Mouse (Mus musculus): Measurements from ENCODE around the gene 4930572O03Rik. TPM values are rescaled to one million over a fixed set of nuclear protein-coding genes. Genes with fewer than 3 reads are reported as not detected.
A peak's percentile ranks its signal among the peaks of the same experiment; 100 is the strongest.
"Not testable (repeated sequence)": the region's sequence is repeated elsewhere in the genome, so short reads cannot be mapped to it uniquely, and the experiment has no call there.

The 4930572O03Rik gene
- polyA plus RNA-seq, 1 experiment from 2014 or later, result not detected

DNA sequence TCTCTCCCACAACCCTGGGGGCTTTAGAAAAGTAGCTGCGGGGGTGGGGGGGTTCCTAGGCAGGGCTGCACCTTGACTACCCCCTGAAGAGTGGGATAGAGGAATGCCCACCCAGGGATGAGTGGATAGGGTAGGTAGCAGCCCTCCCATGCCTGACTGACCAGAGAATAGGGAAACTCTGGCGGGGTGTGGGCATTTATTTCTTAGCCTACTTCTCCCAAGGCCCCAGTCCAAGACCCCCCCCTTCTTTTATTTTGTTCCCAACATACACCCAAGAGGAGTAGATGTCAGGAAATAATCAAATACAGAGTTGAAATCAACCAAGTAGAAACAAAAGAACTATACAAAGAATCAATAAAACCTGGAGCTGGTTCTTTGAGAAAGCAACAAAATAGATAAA lies 19.2 kb downstream of the 4930572O03Rik start:
- WGBS, result 73% methylated on average over 2 of the region's 2 CpGs
- not testable (repeated sequence) for H3K4me1 ChIP-seq (ENCODE audit: control insufficient read depth, insufficient read depth, low read length); H3K9ac ChIP-seq (ENCODE audit: low read length); H3K27ac ChIP-seq (ENCODE audit: low read depth, low read length); DNase-seq (ENCODE audit: low spot score, missing footprints); H3K27me3 ChIP-seq (ENCODE audit: control insufficient read depth, insufficient read depth, low read length); H3K4me3 ChIP-seq (ENCODE audit: low read depth, low read length); H3K36me3 ChIP-seq (ENCODE audit: control insufficient read depth, insufficient read depth, low read length); H3K9me3 ChIP-seq (ENCODE audit: control insufficient read depth, low read length); H3K4me2 ChIP-seq
- ATAC-seq (ENCODE audit: low FRiP score), result peak; percentile 76

DNA sequence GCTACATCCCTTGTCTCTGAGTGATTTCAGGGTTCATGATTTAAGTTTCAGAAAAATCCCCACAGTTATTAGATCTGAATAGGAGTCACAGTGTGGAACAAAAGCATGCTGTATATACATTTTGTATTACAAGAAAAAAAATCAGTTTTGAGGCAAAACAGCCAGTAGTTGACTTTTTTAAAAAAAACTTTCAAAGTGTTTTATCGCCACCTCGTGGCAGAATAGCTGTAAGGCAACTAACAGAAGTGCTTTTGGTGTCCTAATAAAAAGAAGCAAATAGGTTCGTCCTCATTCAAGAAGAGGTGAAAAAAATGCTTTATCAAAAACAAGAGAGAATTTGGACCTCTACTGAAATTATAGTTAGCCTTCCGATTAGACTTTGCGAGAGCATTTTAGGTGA lies 26.8 kb downstream of the 4930572O03Rik start:
- 34% methylated on average over 5 of the region's 5 CpGs for WGBS
- not testable (repeated sequence) for H3K4me1 ChIP-seq (ENCODE audit: control insufficient read depth, insufficient read depth, low read length); H3K27me3 ChIP-seq (ENCODE audit: control insufficient read depth, insufficient read depth, low read length); H3K36me3 ChIP-seq (ENCODE audit: control insufficient read depth, insufficient read depth, low read length); H3K9ac ChIP-seq (ENCODE audit: low read length); H3K9me3 ChIP-seq (ENCODE audit: control insufficient read depth, low read length); H3K27ac ChIP-seq (ENCODE audit: low read depth, low read length); ATAC-seq (ENCODE audit: low FRiP score); H3K4me2 ChIP-seq; H3K4me3 ChIP-seq (ENCODE audit: low read depth, low read length)
- DNase-seq (ENCODE audit: low spot score, missing footprints), result peak; percentile 84

DNA sequence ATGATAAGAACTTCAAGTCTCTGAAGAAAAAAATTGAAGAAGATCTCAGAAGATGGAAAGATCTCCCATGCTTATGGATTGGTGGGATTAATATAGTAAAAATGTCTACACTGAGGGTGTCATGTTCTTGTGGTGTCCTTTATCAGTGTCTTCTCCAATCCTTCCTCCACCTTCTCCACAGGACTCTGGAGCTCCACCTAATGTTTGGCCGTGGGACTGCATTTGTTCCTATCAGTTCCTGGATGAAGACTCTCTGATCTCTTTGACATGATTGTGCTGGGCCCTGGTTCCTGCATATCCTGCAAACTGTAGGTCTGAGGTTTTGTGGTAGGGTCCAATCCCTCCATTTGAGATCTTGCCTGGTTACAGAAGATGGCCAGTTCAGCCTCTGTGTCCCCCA lies 28.7 kb downstream of the 4930572O03Rik start:
- H3K4me1 ChIP-seq (ENCODE audit: control insufficient read depth, insufficient read depth, low read length); H3K4me2 ChIP-seq; H3K27me3 ChIP-seq (ENCODE audit: control insufficient read depth, insufficient read depth, low read length); ATAC-seq (ENCODE audit: low FRiP score); H3K9me3 ChIP-seq (ENCODE audit: control insufficient read depth, low read length); DNase-seq (ENCODE audit: low spot score, missing footprints); H3K9ac ChIP-seq (ENCODE audit: low read length); H3K36me3 ChIP-seq (ENCODE audit: control insufficient read depth, insufficient read depth, low read length); H3K4me3 ChIP-seq (ENCODE audit: low read depth, low read length); H3K27ac ChIP-seq (ENCODE audit: low read depth, low read length): not testable (repeated sequence)
- WGBS, result 29% methylated on average over 1 of the region's 1 CpGs

DNA sequence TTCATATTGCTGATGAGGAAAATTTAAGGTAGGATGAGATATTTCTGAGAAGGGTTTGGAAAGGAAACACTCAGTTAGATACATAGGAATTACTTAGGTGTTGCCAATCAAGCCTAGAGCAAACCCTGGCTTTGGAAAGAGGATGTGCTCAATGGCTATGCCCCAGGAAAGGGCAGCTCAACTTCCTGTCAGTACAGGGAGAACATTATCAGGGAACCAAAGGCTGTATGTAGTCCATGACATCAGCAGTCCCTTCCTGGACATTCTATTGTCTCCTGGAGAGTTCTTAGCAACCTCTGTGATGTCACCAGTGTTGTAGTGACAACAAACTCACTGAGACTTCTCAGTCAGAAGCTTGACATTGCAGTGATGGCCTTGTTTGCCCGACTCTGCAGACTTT lies 38.1 kb downstream of the 4930572O03Rik start, which contains the start of gene Speer4d:
Speer4d (plus strand) TSS at position 301 of the 400 bp plus-strand sequence.
- H3K9me3 ChIP-seq (ENCODE audit: control insufficient read depth, low read length); H3K4me2 ChIP-seq; H3K27ac ChIP-seq (ENCODE audit: low read depth, low read length); H3K4me3 ChIP-seq (ENCODE audit: low read depth, low read length); H3K27me3 ChIP-seq (ENCODE audit: control insufficient read depth, insufficient read depth, low read length); H3K36me3 ChIP-seq (ENCODE audit: control insufficient read depth, insufficient read depth, low read length); ATAC-seq (ENCODE audit: low FRiP score); H3K9ac ChIP-seq (ENCODE audit: low read length); H3K4me1 ChIP-seq (ENCODE audit: control insufficient read depth, insufficient read depth, low read length); DNase-seq (ENCODE audit: low spot score, missing footprints): not testable (repeated sequence)
- WGBS, result 65% methylated on average over 1 of the region's 1 CpGs

DNA sequence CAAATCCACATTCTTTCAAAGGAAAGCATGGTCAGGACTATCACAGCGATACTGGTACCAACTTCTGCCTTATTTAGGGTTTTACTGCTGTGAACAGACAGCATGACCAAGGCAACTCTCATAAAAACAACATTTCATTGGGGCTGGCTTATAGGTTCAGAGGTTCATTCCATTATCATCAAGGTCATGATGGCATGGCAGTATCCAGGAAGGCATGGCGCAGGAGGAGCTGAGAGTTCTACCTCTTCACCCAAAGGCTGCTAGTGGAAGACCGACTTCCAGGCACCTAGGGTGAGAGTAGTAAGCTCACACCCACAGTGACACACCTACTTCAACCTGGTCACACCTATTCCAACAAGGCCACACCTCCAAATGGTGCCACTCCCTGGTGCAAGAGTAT lies 40.7 kb downstream of the 4930572O03Rik start:
- H3K4me1 ChIP-seq (ENCODE audit: control insufficient read depth, insufficient read depth, low read length); H3K9ac ChIP-seq (ENCODE audit: low read length); ATAC-seq (ENCODE audit: low FRiP score): not testable (repeated sequence)

DNA sequence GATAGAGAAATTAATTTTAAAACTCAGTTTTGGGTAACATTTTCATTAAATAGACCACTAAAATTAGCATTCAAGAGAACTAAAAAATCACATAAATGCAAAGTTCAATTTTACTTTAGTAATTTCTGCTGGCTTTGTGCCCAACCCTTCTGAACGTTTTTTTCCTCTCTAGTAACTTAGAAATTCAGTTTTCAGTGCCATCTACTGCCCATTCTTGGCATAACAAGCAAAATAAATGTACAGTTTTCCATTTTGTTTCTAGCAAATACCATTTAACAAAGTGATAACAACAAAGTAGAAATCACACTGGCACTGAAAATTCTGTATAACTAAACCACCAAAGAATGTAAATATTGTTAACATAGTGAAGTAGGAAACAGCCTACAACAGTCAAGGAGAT lies 46.2 kb downstream of the 4930572O03Rik start:
- not testable (repeated sequence) for H3K9ac ChIP-seq (ENCODE audit: low read length); H3K9me3 ChIP-seq (ENCODE audit: control insufficient read depth, low read length); ATAC-seq (ENCODE audit: low FRiP score); H3K4me3 ChIP-seq (ENCODE audit: low read depth, low read length); H3K27me3 ChIP-seq (ENCODE audit: control insufficient read depth, insufficient read depth, low read length); H3K4me1 ChIP-seq (ENCODE audit: control insufficient read depth, insufficient read depth, low read length); H3K4me2 ChIP-seq; H3K27ac ChIP-seq (ENCODE audit: low read depth, low read length); H3K36me3 ChIP-seq (ENCODE audit: control insufficient read depth, insufficient read depth, low read length)
- WGBS, result 7% methylated on average over 1 of the region's 1 CpGs
- DNase-seq (ENCODE audit: low spot score, missing footprints), result peak; percentile 85

More for the DNA sequence above, 40.7 kb downstream of the 4930572O03Rik start:
- not testable (repeated sequence) for H3K27me3 ChIP-seq (ENCODE audit: control insufficient read depth, insufficient read depth, low read length); H3K27ac ChIP-seq (ENCODE audit: low read depth, low read length); H3K9me3 ChIP-seq (ENCODE audit: control insufficient read depth, low read length); H3K4me2 ChIP-seq; DNase-seq (ENCODE audit: low spot score, missing footprints); H3K4me3 ChIP-seq (ENCODE audit: low read depth, low read length); H3K36me3 ChIP-seq (ENCODE audit: control insufficient read depth, insufficient read depth, low read length)
- WGBS, result 77% methylated on average over 3 of the region's 3 CpGs

DNA sequence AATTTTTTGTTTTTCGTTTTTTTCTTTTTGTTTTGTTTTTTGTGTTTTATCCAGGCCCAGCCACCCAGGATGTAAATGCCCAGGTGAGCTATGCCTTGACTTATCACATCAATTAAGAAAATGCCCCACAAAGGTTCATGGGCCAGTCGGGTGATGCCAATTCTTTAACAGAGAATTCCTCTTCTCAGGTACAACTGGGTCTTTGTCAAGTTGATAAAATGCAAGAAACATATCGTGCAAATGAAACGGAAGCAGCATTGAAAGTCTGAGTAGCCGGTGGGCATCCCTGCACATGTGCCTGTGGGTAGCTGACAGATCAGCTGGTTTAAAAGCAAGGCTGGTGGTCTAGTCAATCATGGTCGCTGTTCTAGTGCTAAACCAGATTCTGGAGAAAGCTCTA lies 50.2 kb downstream of the 4930572O03Rik start:
- not testable (repeated sequence) for H3K27ac ChIP-seq (ENCODE audit: low read depth, low read length); H3K4me2 ChIP-seq; H3K4me1 ChIP-seq (ENCODE audit: control insufficient read depth, insufficient read depth, low read length); H3K9ac ChIP-seq (ENCODE audit: low read length); H3K9me3 ChIP-seq (ENCODE audit: control insufficient read depth, low read length); DNase-seq (ENCODE audit: low spot score, missing footprints); H3K27me3 ChIP-seq (ENCODE audit: control insufficient read depth, insufficient read depth, low read length); H3K36me3 ChIP-seq (ENCODE audit: control insufficient read depth, insufficient read depth, low read length); H3K4me3 ChIP-seq (ENCODE audit: low read depth, low read length)
- 71% methylated on average over 5 of the region's 6 CpGs for WGBS
- peak; percentile 59; the same call in 1 of the 2 replicates for ATAC-seq (ENCODE audit: low FRiP score)

DNA sequence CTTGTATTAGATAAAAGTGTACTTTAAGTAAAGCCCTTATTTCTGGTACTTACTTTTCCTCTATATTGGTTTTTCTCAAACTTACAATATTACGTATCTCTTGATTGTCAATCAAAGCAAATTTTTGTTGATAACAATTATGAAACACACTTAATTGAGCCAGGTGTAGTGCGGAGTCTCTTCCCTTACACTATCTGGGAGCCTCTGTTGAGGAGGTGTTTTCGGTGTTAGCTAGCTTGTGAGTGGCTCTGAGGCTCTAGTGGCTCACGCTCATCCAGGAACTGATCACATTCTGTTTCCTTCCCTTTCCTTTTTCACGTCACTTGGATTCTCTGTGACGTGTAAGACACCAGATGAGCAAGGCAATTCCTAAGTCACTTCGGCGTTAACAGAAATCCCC lies 53.3 kb downstream of the 4930572O03Rik start:
- not testable (repeated sequence) for H3K9ac ChIP-seq (ENCODE audit: low read length); H3K27ac ChIP-seq (ENCODE audit: low read depth, low read length); H3K36me3 ChIP-seq (ENCODE audit: control insufficient read depth, insufficient read depth, low read length); H3K4me1 ChIP-seq (ENCODE audit: control insufficient read depth, insufficient read depth, low read length); H3K9me3 ChIP-seq (ENCODE audit: control insufficient read depth, low read length); ATAC-seq (ENCODE audit: low FRiP score); DNase-seq (ENCODE audit: low spot score, missing footprints); H3K27me3 ChIP-seq (ENCODE audit: control insufficient read depth, insufficient read depth, low read length); H3K4me2 ChIP-seq; H3K4me3 ChIP-seq (ENCODE audit: low read depth, low read length)
- WGBS, result 79% methylated on average over 8 of the region's 8 CpGs

DNA sequence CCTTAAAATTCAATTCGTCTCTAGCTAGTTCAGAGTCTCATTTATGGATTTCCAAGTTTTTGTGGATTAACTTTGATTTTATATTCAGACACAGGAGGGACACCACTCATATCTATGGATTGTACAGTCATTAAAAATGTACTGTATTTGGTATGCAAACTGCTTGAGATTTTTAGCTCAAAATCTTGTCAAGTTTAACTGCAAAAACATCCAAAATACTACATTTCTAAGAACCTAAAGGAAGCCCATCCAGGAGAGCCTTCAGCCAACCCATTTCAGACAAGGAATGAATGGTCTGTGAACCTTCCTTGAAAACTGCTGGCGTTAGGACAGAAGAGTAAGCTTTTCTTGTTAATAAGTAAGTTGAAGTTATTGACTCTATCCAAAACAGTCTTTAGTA lies 53.9 kb downstream of the 4930572O03Rik start:
- ATAC-seq (ENCODE audit: low FRiP score); H3K4me1 ChIP-seq (ENCODE audit: control insufficient read depth, insufficient read depth, low read length); H3K9me3 ChIP-seq (ENCODE audit: control insufficient read depth, low read length); H3K9ac ChIP-seq (ENCODE audit: low read length); H3K4me3 ChIP-seq (ENCODE audit: low read depth, low read length); H3K4me2 ChIP-seq; H3K36me3 ChIP-seq (ENCODE audit: control insufficient read depth, insufficient read depth, low read length); H3K27ac ChIP-seq (ENCODE audit: low read depth, low read length); H3K27me3 ChIP-seq (ENCODE audit: control insufficient read depth, insufficient read depth, low read length): not testable (repeated sequence)
- DNase-seq (ENCODE audit: low spot score, missing footprints), result peak; percentile 79
- WGBS, result 54% methylated on average over 2 of the region's 2 CpGs

Measured in midbrain, embryonic 11.5 days (tissue).